Comparison of ENCODE assay signal across 19 mouse cellular contexts in genomic region chr16:18385411-18385810, GRCm38 (mm10).
"Had no signal": no experiment of that assay in that cellular context is flagged by ENCODE, and none has a peak within 500 bp of the region (broad histone marks: within the 10 kb centered on the region; RNA-seq: fewer than 3 reads in every experiment).

No protein-coding gene starts in this region.

- H3K4me2 ChIP-seq: kidney, embryonic 15.5 days; limb, embryonic 12.5 days; limb, embryonic 15.5 days; liver, embryonic 11.5 days; lung, embryonic 14.5 days; midbrain, embryonic 13.5 days; stomach, embryonic 15.5 days had no signal

- DNase-seq: kidney, adult 8-10 months; kidney, postnatal 10 days; left cerebral cortex, postnatal 4 days; liver, postnatal 0 days; lung, embryonic 14.5 days; right cerebral cortex, adult 18-20 months; right cerebral cortex, postnatal 25 days; spleen, adult 18-20 months; thymus, postnatal 36 days had no signal

- H3K36me3 ChIP-seq: kidney, embryonic 15.5 days; limb, embryonic 12.5 days; limb, embryonic 15.5 days; stomach, embryonic 15.5 days had no signal

- H3K9ac ChIP-seq: kidney, embryonic 15.5 days; limb, embryonic 12.5 days; limb, embryonic 15.5 days; liver, embryonic 14.5 days; liver, postnatal 0 days; lung, embryonic 14.5 days; midbrain, embryonic 13.5 days; stomach, embryonic 15.5 days had no signal

- ATAC-seq: intestine, postnatal 0 days; liver, postnatal 0 days; lung, postnatal 0 days; midbrain, embryonic 13.5 days had no signal

- H3K27ac ChIP-seq: limb, embryonic 12.5 days; limb, embryonic 15.5 days; liver, embryonic 14.5 days; macrophage; midbrain, embryonic 13.5 days; stomach, embryonic 15.5 days had no signal

- H3K27me3 ChIP-seq: kidney, embryonic 15.5 days; limb, embryonic 12.5 days; limb, embryonic 15.5 days; midbrain, embryonic 13.5 days; stomach, embryonic 15.5 days had no signal

- H3K4me3 ChIP-seq: kidney, embryonic 15.5 days; limb, embryonic 12.5 days; limb, embryonic 15.5 days; midbrain, embryonic 13.5 days; stomach, embryonic 15.5 days had no signal

- H3K9me3 ChIP-seq: kidney, embryonic 15.5 days; limb, embryonic 12.5 days; limb, embryonic 15.5 days; midbrain, embryonic 13.5 days; stomach, embryonic 15.5 days had no signal
